Mouse (Mus musculus): ENCODE data around the gene Parg. TPM values are rescaled to one million over a fixed set of nuclear protein-coding genes. Genes with fewer than 3 reads are reported as not detected.

Gene Parg
- total RNA-seq (2015; ENCODE audit: low replicate concordance): 26.3 and 28.1 TPM in 2 replicates
- total RNA-seq (2017; ENCODE audit: low replicate concordance): 61.9 and 69.3 TPM in 2 replicates

DNA sequence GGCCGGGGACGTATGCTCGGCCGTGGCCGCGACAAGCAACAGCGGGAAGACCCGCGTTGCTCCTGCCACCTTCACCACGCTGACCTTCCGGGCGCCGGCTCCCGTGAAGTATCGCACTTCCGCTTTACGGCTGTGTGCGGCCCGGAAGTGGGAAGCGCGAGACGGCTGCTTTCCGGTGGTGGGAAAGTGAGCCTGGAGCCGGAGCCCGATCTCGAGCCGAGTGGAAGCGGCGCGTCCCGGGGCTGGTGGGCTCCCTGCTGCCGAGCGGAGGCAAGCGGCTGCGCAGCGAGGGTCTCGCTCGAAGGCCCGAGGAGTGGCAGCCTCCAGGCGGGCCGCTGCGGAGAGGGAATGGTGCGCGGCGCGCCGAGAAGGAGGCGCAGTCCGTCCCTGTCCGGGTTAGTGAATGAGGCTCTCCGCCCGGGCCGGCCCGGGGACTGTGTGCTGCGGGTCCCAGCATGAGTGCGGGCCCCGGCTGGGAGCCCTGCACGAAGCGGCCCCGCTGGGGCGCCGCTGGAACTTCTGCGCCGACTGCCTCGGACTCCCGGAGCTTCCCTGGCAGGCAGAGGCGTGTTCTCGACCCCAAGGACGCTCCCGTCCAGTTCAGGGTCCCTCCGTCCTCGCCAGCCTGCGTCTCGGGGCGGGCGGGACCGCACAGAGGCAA lies at the start of gene Parg, which contains the start of gene Timm23:
TSS of gene Parg (plus strand) at position 159 of the 661 bp plus-strand sequence.
TSS of gene Timm23 (minus strand) at position 108 of the 661 bp plus-strand sequence.
- ATAC-seq (replicated peaks; ENCODE audit: low FRiP score, poor library complexity, severe bottlenecking): peak; percentile 97

DNA sequence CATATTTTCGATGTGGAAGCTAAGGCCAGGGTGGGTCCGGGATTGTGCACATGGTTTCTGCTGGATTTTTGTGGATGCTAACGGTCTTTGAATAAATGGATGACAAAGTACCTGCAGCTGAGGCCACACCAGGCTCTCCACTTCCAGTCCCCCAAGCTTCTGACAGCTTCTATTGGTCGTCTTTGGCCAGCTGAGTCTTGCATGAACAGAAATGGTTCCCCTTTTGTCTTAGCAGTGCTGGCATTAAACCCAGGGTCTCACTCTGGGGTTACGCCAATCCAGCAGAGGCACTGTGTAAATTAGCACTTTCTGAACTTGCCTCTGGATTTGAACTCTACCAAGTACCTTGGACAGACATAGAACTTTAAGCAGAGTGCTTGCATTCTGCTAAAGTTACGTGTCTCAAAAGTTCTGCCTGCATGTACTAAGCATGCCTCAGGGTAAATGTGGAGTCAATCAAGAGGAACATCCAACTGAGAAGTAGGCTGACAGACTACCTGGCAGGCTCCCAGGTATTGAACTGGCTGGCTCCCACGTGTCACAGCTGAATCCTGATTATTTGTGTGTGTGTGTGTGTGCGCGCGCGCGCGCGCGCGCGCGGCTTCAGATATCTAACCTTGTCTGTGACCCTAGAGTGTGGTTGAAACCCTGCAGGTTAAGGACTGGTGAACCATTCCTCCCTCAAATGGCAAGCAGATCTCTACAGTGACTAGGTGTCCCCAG lies 49.3 kb upstream of the Parg start:
- no peak for ATAC-seq (replicated peaks; ENCODE audit: low FRiP score, poor library complexity, severe bottlenecking)

DNA sequence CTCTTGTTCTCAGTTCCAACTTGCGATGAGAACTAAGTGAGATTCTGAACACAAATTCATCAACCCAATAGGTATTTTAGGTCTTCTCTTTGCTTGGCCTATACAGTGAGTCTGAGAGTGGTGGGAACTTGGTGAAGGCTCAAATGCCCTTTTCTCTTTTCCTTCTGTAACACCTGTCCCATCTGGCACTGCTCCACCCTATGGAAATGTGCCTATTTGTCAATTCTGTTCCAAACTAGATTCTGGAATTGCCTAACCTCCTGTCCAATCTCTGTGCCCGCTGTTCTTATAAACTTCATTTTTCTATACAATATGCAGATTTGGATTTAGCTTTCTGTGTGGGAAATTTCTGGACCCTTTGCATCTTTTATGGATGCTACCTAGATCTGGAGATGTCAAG lies 48.6 kb upstream of the Parg start:
- ATAC-seq (replicated peaks; ENCODE audit: low FRiP score, poor library complexity, severe bottlenecking): no peak

DNA sequence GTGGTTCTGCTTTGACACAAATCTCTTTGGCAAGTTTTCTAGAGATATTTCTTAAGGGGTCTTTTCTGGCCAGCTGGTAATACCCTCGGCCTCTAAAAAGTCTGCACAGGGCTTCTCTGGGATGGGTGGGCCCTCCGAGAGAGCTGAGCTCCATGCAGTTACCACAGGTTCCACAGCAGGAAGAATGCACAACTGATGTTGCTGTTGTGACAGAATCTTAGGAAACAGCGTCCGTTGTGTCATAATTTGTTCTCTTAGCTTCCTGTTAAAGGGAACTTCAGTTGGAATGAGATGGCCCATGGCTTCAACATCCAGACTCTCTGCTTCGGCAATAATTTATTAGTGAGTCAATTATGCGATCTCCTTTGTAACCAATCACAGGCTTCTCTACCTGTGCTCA lies 47.0 kb upstream of the Parg start:
- ATAC-seq (replicated peaks; ENCODE audit: low FRiP score, poor library complexity, severe bottlenecking): no peak

DNA sequence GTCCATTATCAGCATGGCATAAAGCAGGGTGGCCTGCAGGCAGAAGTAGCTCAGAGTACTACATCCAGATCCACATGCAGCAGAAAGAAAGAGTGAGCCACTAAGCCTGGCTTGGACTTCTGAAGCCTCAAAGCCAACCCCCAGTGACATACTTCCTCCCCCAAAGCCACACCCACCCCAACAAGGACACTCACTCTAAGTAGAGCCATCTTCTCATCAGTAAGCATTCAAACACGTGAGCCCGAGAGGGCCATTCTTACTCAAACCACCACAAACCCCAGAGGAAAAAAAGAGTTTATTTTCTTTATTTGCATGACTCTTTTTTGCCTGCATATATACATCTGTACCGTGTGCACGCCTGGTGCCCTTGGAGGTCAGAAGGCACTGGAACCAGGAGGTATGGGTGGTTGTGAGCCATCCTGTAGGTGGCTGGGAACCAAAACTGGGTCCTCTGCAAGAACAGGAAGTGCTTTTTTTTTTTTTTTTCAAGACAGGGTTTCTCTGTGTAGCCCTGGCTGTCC lies 42.5 kb upstream of the Parg start:
- no peak for ATAC-seq (replicated peaks; ENCODE audit: low FRiP score, poor library complexity, severe bottlenecking)

DNA sequence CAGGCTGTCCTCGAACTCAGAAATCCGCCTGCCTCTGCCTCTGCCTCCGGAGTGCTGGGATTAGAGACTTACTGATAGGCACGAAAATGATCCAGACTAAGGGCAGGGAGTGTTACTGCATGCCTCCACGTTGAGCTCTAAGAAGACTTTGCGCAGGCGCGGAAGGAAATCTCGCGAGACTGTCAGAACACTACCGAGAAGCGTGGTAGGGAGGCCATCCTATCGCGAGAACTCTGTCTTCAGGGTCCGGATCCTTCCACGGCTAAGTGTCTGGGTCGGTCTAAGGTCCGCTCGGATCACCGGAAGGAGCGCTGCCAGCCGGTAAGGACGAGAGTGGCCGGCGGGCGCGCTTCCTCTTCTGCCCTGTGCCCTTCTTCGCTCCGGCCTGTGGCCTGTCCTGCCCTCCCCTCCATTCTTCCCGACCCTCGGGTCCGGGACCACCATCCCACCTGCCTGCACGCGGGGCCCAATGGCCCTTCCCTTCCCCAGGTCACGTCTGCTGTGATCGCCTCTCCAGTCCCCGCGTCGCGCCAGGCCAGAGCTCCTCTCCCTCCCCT lies 42.0 kb upstream of the Parg start, which contains the start of gene Ncoa4:
TSS of gene Ncoa4 (plus strand) at position 176 of the 557 bp plus-strand sequence.
- ATAC-seq (replicated peaks; ENCODE audit: low FRiP score, poor library complexity, severe bottlenecking): peak; percentile 89

DNA sequence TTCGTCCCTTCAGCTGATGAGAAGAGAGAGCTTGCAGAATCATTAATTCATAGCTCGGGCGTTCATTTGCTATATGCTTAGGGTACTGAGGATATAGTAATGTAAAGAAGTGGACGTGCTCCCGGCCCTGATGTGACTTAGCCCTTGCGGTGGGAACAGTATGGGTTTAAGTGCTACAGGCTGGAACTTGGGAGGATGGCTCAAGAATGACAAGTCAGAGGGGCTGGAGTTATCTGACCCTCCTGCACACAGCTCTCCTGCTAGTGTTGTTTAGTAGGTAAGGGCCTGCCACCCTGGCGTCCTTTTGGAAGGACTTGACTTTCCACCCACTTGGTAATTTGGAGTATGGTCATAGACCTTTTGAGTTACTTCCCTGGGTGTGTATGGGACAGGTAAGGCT lies 41.2 kb upstream of the Parg start:
- ATAC-seq (replicated peaks; ENCODE audit: low FRiP score, poor library complexity, severe bottlenecking): peak; percentile 3; the same call in 1 of the 2 replicates

DNA sequence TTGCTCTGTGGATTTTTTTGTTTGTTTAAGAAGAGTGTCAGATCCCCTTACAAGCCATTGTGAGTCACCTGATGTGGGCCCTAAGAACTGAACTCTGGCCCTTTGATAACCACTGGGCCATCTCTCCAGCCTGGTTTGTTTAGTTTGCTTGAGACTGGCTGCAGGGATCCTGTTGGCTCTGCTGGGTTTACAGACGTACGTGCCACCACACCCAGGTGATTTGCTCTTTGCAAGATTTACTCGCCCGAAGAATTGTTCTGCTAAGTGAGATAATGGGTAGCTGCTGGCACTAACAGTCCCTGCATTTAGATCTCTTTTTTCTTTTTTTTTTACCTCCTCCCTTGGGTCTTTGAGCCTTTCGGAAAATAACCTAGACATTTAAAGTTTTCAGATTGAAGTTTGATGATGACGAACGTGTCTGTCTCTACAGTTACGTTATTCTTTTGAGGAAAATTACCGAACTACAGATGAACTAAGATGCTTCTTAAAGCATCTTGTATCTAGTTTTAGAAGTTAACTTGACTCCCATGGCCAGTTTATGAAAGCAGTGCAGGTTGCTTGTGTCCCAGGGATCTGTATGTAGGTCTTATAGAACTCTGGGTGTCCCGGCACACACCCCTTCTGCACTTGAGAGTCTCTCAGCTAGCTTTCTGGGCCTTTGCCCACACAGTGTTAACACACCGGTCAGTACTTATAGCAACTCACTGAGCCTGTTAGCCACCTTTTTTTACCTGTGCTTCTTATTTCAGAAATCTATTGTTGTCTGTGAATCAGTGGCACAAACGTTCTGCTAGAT lies 40.5 kb upstream of the Parg start:
- peak; percentile 17; the same call in 1 of the 2 replicates for ATAC-seq (replicated peaks; ENCODE audit: low FRiP score, poor library complexity, severe bottlenecking)

DNA sequence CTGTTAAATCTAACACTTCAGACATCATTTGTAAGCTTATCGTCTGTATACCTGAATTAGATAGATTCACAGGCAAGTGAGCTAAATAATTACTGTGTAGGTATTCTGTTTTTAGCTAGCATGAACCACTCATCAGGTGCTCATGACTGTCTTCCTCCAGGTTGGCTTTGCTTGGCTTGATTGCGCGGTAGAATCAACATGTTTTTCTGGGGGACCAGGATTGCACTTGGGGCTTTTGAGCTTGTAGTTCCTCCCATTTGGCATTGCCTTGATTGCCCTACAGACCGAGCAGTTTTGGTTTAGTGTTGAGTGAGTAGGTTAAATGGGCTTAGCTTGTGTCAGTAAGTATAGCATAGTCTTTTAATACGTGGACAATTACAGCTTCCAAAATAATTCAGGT lies 39.5 kb upstream of the Parg start:
- ATAC-seq (replicated peaks; ENCODE audit: low FRiP score, poor library complexity, severe bottlenecking): no peak

DNA sequence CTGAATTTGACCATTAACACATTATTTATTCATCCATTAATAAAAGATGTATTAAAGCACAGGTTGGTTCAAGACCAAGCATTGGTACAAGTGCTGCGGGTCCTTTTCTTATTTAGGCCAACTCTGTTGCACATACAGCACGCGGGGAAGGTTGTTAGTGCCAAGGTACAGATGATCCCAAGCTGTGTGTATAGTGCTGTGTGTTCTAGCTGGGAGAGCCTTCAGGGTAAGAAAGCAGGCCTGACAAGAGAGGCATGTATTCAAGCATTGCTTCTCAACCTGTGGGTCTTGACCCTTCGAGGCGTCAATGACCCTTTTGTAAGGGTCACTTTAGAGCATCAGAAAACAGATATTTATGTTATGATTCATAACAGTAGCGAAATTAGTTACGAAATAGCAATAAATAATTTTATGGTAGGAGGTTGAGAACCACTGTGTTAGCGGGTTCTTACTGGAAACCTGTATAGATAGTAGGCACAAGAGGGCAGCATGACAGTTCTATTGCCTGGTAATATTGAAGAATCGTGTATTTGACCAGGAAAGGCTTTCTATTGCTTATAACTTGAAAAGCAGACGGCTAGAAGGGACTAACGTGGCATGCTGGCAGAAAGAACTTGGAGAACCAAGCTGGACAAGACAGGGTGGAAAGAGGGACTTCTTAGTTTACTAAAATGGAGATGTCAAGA lies 38.4 kb upstream of the Parg start:
- ATAC-seq (replicated peaks; ENCODE audit: low FRiP score, poor library complexity, severe bottlenecking): no peak

DNA sequence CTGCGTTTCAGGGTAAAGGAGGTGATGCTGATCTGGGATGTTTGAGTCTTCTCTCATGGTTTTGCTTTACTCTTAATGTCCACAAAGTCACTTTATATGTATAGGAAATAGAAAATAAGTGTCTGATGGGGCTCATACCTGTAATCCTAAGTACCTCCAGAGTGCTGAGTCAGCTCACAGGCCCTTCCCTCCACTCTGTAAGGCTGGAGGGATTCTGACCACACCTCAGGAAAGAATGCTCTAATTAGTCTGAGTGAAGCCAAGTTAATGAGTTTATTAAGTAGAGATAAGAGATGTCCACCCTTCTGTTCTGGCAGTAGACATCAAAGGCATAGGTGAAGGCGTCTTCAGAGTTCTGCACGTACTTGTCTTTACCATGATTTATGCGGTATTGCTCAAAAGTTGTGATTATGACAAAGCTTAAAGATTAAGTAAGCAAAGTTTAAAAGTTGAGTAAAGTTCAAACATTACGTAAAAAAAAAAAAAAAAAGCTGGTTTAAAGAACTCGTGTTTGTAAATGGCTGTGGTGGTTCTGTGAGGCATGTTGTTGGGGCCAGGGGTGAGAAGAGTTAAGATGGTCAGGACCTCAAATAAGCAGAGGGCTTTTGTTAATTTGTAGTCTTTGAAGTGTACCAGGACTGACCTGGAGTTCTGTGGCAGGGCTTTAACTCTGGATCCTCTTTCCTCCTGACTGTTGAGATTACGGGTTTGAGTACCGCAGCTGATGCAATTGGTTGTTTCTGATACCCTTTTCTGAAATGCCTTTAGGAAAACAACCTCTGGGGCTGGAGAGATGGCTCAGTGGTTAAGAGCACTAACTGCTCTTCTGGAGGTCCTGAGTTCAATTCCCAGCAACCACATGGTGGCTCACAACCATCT lies 37.3 kb upstream of the Parg start:
- ATAC-seq (replicated peaks; ENCODE audit: low FRiP score, poor library complexity, severe bottlenecking): no peak

DNA sequence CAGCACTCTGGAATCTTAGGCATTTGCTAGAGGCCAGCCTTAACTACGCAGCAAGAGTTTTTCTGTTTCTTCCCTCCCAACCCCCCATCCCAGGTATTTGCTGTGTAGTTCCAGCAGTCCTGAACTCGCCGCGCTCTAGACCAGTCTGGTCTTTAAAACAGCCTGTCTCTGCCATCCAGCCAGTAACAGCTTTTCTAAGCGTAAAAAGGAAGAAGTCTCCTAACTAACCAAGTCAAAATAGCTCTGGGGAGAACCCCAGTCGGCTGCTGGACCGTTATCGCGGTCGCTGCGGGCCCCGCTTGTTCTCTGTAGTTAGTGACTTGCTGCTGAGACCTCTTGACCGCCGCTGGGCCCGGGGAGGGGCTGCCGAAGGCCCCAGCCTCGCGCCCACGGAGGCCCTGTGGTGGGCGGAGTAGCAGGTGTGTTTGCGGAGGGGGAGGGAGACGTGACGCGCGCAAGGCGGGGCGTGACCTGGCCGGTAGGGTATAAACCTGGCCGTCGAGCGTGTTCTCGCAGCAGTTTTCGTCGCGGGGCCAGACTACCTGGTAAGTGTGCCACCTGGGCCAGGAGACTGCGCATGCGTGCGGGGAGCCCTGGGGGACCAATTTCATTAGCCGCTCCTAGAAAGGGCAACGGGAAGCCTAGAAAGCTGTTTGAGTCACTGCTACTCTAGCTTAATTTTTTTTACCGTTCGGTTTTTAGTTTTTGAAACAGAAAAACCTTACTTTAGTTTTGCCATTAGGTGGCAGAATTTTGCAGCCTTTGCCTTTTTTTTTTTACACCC lies 36.3 kb upstream of the Parg start:
- ATAC-seq (replicated peaks; ENCODE audit: low FRiP score, poor library complexity, severe bottlenecking): peak; percentile 73

DNA sequence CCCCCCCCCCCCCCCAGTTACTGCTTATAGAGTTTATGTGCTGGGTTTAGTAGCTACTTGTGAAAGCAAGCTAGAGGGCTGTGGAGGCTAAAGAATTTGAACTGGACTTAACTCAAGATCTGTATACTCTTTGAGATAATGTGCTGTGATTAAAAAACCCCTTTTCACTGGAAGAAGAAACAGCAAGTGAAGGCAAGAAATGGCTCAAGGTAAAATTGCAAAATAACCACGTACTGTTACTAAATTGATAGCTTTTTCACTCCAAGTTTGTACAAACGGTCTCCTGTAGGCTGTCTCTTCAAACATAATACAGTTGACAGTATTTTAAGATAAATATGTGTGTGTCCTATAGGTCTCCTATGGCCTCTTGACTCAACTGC lies 35.7 kb upstream of the Parg start:
- ATAC-seq (replicated peaks; ENCODE audit: low FRiP score, poor library complexity, severe bottlenecking): no peak

DNA sequence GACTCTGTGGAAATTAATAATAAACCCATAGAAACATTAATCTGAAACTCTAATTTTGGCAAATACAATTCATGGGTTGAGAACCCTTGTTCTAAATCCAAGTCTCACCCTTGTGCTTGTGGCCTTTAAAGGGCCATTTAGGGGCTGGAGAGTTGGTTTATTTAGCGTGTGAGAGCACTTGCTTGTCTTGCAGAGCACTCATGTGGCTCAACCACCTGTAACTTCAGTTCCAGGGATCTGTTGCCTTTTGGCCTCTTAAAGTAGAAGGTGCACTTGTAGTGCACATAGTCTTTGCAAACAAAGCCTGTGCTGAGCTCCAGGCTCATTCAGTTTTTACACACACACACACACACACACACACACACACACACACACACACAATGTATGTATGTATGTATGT lies 34.9 kb upstream of the Parg start:
- ATAC-seq (replicated peaks; ENCODE audit: low FRiP score, poor library complexity, severe bottlenecking): no peak

DNA sequence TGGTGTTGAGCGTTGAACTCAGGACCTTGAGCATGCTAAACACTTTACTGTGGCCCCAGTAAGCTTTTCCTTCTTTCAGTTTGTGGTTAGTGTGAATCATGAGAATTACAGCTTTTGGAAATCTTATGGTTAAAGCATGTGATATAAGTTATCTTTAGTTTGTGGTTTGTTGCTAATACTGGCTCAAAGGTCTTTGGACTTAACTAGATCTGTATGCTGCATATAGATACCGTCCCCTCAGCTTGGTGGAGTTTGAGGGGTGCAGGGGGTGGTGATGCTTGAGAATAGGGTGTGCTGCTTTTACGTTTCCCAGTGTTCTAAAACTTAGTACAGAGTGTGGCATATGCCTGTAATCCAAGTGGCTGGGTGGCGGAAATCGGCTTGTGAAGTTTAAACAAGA lies 34.4 kb upstream of the Parg start:
- no peak for ATAC-seq (replicated peaks; ENCODE audit: low FRiP score, poor library complexity, severe bottlenecking)

DNA sequence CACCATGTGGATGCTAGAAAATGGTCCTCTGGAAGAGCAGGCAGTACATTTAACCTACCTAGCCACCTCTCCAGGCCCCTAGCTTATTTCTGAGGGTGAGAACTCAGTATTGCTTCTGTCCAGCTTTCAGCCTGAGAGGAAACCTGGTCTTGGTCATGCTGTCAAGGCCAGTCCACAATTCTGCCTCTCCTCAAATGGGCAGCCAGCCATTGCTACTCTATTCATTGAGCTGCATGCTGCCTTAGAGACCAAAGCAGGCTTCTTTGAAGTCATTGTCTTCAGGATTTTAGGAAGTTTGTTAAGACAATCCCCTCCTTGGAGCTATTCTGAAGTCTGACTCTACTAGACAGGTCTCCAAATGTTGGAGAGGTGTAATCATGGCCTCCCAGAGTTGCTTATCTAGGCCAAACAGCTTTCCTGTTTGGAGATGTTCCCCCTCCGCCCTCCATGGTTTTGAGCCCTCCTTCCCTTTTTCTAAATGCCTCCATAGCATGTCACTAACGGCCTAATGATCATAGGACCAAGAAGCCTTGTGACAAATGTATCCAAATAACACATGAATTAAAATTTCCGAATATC lies 33.0 kb upstream of the Parg start:
- peak; percentile 83 for ATAC-seq (replicated peaks; ENCODE audit: low FRiP score, poor library complexity, severe bottlenecking)

DNA sequence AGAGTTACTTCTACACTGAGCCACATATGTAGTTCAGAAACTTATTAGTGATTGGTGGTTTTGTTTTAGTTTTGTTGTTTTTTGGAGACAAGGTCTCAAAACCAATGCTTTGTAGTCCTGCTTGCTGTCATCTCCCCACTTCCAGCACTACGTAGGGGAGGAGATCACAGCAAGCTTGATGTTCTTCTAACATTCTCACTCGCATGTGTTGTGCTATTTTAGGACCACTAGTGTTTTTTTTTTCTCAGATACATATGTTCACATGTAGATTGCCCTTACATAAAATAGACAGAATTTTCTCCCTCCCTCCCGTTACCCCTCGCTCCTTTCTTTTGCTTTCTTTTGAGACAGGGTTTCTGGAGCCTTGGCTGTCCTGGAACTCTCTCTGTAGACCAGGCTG lies 31.6 kb upstream of the Parg start:
- ATAC-seq (replicated peaks; ENCODE audit: low FRiP score, poor library complexity, severe bottlenecking): no peak

All from erythroid progenitor cell, adult 5-6 weeks (primary cell).